ENCODE assay signal across 12 mouse cellular contexts in genomic region chr2:33393951-33394635, GRCm38 (mm10). TPM values are rescaled to one million over a fixed set of nuclear protein-coding genes. Genes with fewer than 3 reads are reported as not detected.
DNase-seq lines count a peak whose midpoint lies in the region; ATAC-seq and TF ChIP-seq lines count a peak whose summit lies in the region.
"Had no signal": no experiment of that assay in that cellular context is flagged by ENCODE, and none has a peak within 500 bp of the region (broad histone marks: within the 10 kb centered on the region; RNA-seq: fewer than 3 reads in every experiment).

No protein-coding gene starts in this region.

- no peak overlapping the region for H3K4me2 ChIP-seq in midbrain, embryonic 11.5 days
- no peak overlapping the region for H3K4me2 ChIP-seq in forebrain, postnatal 0 days (ENCODE audit: low read depth)
- H3K4me2 ChIP-seq in midbrain, embryonic 16.5 days (ENCODE audit: low read length): no peak overlapping the region
- no peak overlapping the region for H3K4me2 ChIP-seq in intestine, embryonic 16.5 days (ENCODE audit: low read depth, low read length)

- ATAC-seq in midbrain, embryonic 11.5 days (ENCODE audit: low FRiP score): no peak
- peak; percentile 90 for ATAC-seq in forebrain, postnatal 0 days
- ATAC-seq in midbrain, embryonic 16.5 days: 0 out of 2 replicates have a peak, but pooled peaks have one; percentile 39
- ATAC-seq in intestine, embryonic 16.5 days: no peak
- ATAC-seq in monocyte, adult 5-6 weeks (replicated peaks; ENCODE audit: insufficient number of reproducible peaks, low FRiP score, low TSS enrichment, poor library complexity, severe bottlenecking): no peak

- no peak overlapping the region for H3K9ac ChIP-seq in midbrain, embryonic 11.5 days (ENCODE audit: low read length)
- no peak overlapping the region for H3K9ac ChIP-seq in forebrain, postnatal 0 days
- no peak overlapping the region for H3K9ac ChIP-seq in midbrain, embryonic 16.5 days (ENCODE audit: low read depth, low read length)
- H3K9ac ChIP-seq in intestine, embryonic 16.5 days (ENCODE audit: low read depth, low read length): no peak overlapping the region

- WGBS in midbrain, embryonic 11.5 days: 79% methylated on average over 11 of the region's 11 CpGs
- WGBS in midbrain, embryonic 10.5 days: 85% methylated on average over 11 of the region's 11 CpGs
- WGBS in cerebellum, adult 2 months: 11% methylated on average over 11 of the region's 11 CpGs
- WGBS in forebrain, postnatal 0 days: 43% methylated on average over 11 of the region's 11 CpGs
- WGBS in midbrain, embryonic 16.5 days: 46% methylated on average over 11 of the region's 11 CpGs
- WGBS in intestine, embryonic 16.5 days: 66% methylated on average over 11 of the region's 11 CpGs

- DNase-seq in midbrain, embryonic 11.5 days (ENCODE audit: low spot score, missing footprints): peak; percentile 66
- no peak for DNase-seq in midbrain, embryonic 10.5 days (ENCODE audit: low spot score)
- DNase-seq in cerebellum, adult 2 months: peak; percentile 73 to 85
- DNase-seq in forebrain, postnatal 0 days: peak; percentile 83
- DNase-seq in spleen, postnatal 14 days (ENCODE audit: low spot score in 2 of 2): no peak
- DNase-seq: adrenal gland, adult 2 months; kidney, postnatal 10 days; liver; lung, postnatal 10 days had no signal

- TF ChIP-seq POLR2A in cerebellum, adult 2 months (IDR thresholded peaks at IDR 0.05; ENCODE audit: borderline replicate concordance, insufficient read depth, low read length): no peak

- no peaks in the 10 kb centered on the region for H3K27me3 ChIP-seq in midbrain, embryonic 11.5 days (ENCODE audit: control insufficient read depth, insufficient read depth, low read length)
- no peaks in the 10 kb centered on the region for H3K27me3 ChIP-seq in midbrain, embryonic 10.5 days (ENCODE audit: low read depth, poor library complexity, severe bottlenecking)
- H3K27me3 ChIP-seq in cerebellum, adult 2 months (ENCODE audit: control insufficient read depth, insufficient read depth, low read length): no peaks in the 10 kb centered on the region
- no peaks in the 10 kb centered on the region for H3K27me3 ChIP-seq in forebrain, postnatal 0 days (ENCODE audit: insufficient read depth, low read length)
- H3K27me3 ChIP-seq in midbrain, embryonic 16.5 days (ENCODE audit: control insufficient read depth, insufficient read depth, low read depth, low read length): no peaks in the 10 kb centered on the region
- H3K27me3 ChIP-seq in intestine, embryonic 16.5 days (replicated peaks; ENCODE audit: control insufficient read depth, insufficient read depth, low read length): no peaks in the 10 kb centered on the region

- H3K4me1 ChIP-seq in midbrain, embryonic 11.5 days (ENCODE audit: control insufficient read depth, insufficient read depth, low read length): no peaks in the 10 kb centered on the region
- no peaks in the 10 kb centered on the region for H3K4me1 ChIP-seq in midbrain, embryonic 10.5 days
- peaks cover 8% of the 10 kb centered on the region; the same call in 1 of the 2 replicates for H3K4me1 ChIP-seq in cerebellum, adult 2 months (ENCODE audit: control insufficient read depth, insufficient read depth, low read length)
- no peaks in the 10 kb centered on the region for H3K4me1 ChIP-seq in forebrain, postnatal 0 days (ENCODE audit: insufficient read depth)
- H3K4me1 ChIP-seq in midbrain, embryonic 16.5 days (ENCODE audit: control insufficient read depth, insufficient read depth, low read length): peaks cover 8% of the 10 kb centered on the region; the same call in 1 of the 2 replicates
- no peaks in the 10 kb centered on the region for H3K4me1 ChIP-seq in intestine, embryonic 16.5 days (ENCODE audit: control insufficient read depth, insufficient read depth, low read length)

- no peak overlapping the region for H3K4me3 ChIP-seq in midbrain, embryonic 11.5 days (ENCODE audit: low read depth, low read length)
- H3K4me3 ChIP-seq in midbrain, embryonic 10.5 days: no peak overlapping the region
- no peak overlapping the region for H3K4me3 ChIP-seq in cerebellum, adult 2 months (replicated peaks; ENCODE audit: insufficient read depth, low read depth, low read length)
- H3K4me3 ChIP-seq in forebrain, postnatal 0 days (ENCODE audit: low read depth, low read length): no peak overlapping the region
- H3K4me3 ChIP-seq in midbrain, embryonic 16.5 days (ENCODE audit: low read depth, low read length): no peak overlapping the region
- H3K4me3 ChIP-seq in intestine, embryonic 16.5 days (ENCODE audit: low read length): no peak overlapping the region

- H3K27ac ChIP-seq in midbrain, embryonic 11.5 days (ENCODE audit: low read depth, low read length): no peak overlapping the region
- H3K27ac ChIP-seq in midbrain, embryonic 10.5 days (replicated peaks): no peak overlapping the region
- no peak overlapping the region; the same call in 1 of the 2 replicates for H3K27ac ChIP-seq in cerebellum, adult 2 months (ENCODE audit: insufficient read depth, low read length)
- H3K27ac ChIP-seq in forebrain, postnatal 0 days (ENCODE audit: low read depth, low read length): peak overlapping the region; percentile 59
- no peak overlapping the region for H3K27ac ChIP-seq in midbrain, embryonic 16.5 days (ENCODE audit: low read length)
- H3K27ac ChIP-seq in intestine, embryonic 16.5 days (ENCODE audit: low read length): no peak overlapping the region

- H3K9me3 ChIP-seq in midbrain, embryonic 11.5 days (ENCODE audit: control insufficient read depth, low read length): no peaks in the 10 kb centered on the region
- H3K9me3 ChIP-seq in midbrain, embryonic 10.5 days (replicated peaks): peaks cover 5% of the 10 kb centered on the region; the same call in 1 of the 2 replicates
- no peaks in the 10 kb centered on the region for H3K9me3 ChIP-seq in forebrain, postnatal 0 days (ENCODE audit: low read length)
- peaks cover 4% of the 10 kb centered on the region for H3K9me3 ChIP-seq in midbrain, embryonic 16.5 days (replicated peaks; ENCODE audit: control insufficient read depth, low read length, poor library complexity, severe bottlenecking)
- no peaks in the 10 kb centered on the region for H3K9me3 ChIP-seq in intestine, embryonic 16.5 days (ENCODE audit: control insufficient read depth, low read length)

- TF ChIP-seq CTCF in cerebellum, adult 2 months (IDR thresholded peaks at IDR 0.05; ENCODE audit: borderline replicate concordance, insufficient read depth, low read depth, low read length): no peak
- no peak for TF ChIP-seq CTCF in forebrain, postnatal 0 days (IDR thresholded peaks at IDR 0.05; ENCODE audit: low read depth)

- H3K36me3 ChIP-seq in midbrain, embryonic 11.5 days (ENCODE audit: control insufficient read depth, insufficient read depth, low read length): no peaks in the 10 kb centered on the region
- no peaks in the 10 kb centered on the region for H3K36me3 ChIP-seq in midbrain, embryonic 10.5 days
- no peaks in the 10 kb centered on the region for H3K36me3 ChIP-seq in forebrain, postnatal 0 days (ENCODE audit: insufficient read depth)
- no peaks in the 10 kb centered on the region for H3K36me3 ChIP-seq in midbrain, embryonic 16.5 days (ENCODE audit: control insufficient read depth, insufficient read depth, low read length)
- no peaks in the 10 kb centered on the region for H3K36me3 ChIP-seq in intestine, embryonic 16.5 days (ENCODE audit: control insufficient read depth, insufficient read depth, low read length)

RNA-seq across cellular contexts. Expression of gene Ralgps1, which starts 22.8 kb away (rescaled TPM):
- 13.5 and 13.8 TPM in 2 replicates for polyA plus RNA-seq in midbrain, embryonic 11.5 days (2014; fragmentation: Nextera tagmentation; extraction: Ambion mirVana)
- polyA plus RNA-seq in midbrain, embryonic 10.5 days (2016; fragmentation: Nextera tagmentation; extraction: Ambion mirVana): 6.9 and 11.4 TPM in 2 replicates
- 48.7 and 52.4 TPM in 2 replicates for polyA plus RNA-seq in cerebellum, adult 2 months (2012; rRNA removed)
- total RNA-seq in forebrain, postnatal 0 days (2014; rRNA removed): 55.0 and 66.9 TPM in 2 replicates
- polyA plus RNA-seq in forebrain, postnatal 0 days (2015; fragmentation: Nextera tagmentation; extraction: Ambion mirVana): 16.6 and 24.6 TPM in 2 replicates
- polyA plus RNA-seq in midbrain, embryonic 16.5 days (2015; fragmentation: Nextera tagmentation; extraction: Ambion mirVana): 48.4 and 54.3 TPM in 2 replicates
- 6.3 and 8.0 TPM in 2 replicates for polyA plus RNA-seq in intestine, embryonic 16.5 days (2015; fragmentation: Nextera tagmentation; extraction: Ambion mirVana)
- total RNA-seq in monocyte, adult 5-6 weeks (2017): 1.9 to 3.7 TPM (median 3.5 TPM) in 3 replicates

RNA-seq across cellular contexts. Expression of gene Zbtb34, which starts 37.0 kb away (rescaled TPM):
- polyA plus RNA-seq in midbrain, embryonic 11.5 days (2014; fragmentation: Nextera tagmentation; extraction: Ambion mirVana): 8.0 and 8.3 TPM in 2 replicates
- polyA plus RNA-seq in midbrain, embryonic 10.5 days (2016; fragmentation: Nextera tagmentation; extraction: Ambion mirVana): 6.1 and 7.4 TPM in 2 replicates
- 9.9 and 11.0 TPM in 2 replicates for polyA plus RNA-seq in cerebellum, adult 2 months (2012; rRNA removed)
- 20.9 and 24.1 TPM in 2 replicates for total RNA-seq in forebrain, postnatal 0 days (2014; rRNA removed)
- polyA plus RNA-seq in forebrain, postnatal 0 days (2015; fragmentation: Nextera tagmentation; extraction: Ambion mirVana): 3.7 and 4.5 TPM in 2 replicates
- 7.6 TPM in 2 replicates for polyA plus RNA-seq in midbrain, embryonic 16.5 days (2015; fragmentation: Nextera tagmentation; extraction: Ambion mirVana)
- 2.8 and 3.9 TPM in 2 replicates for polyA plus RNA-seq in intestine, embryonic 16.5 days (2015; fragmentation: Nextera tagmentation; extraction: Ambion mirVana)
- total RNA-seq in monocyte, adult 5-6 weeks (2017): 5.4 to 9.3 TPM (median 6.6 TPM) in 3 replicates

Comparison
In these comparisons a context has a peak if more than half of its experiments do, and no peak if none do; other contexts are left out.
1. ATAC-seq: peak in forebrain, postnatal 0 days (single experiment) and midbrain, embryonic 16.5 days (single experiment); none in midbrain, embryonic 11.5 days (single experiment), intestine, embryonic 16.5 days (single experiment) and monocyte, adult 5-6 weeks (single experiment).
2. DNase-seq: peak in midbrain, embryonic 11.5 days (single experiment), cerebellum, adult 2 months (2 of 2) and forebrain, postnatal 0 days (single experiment); none in midbrain, embryonic 10.5 days (single experiment) and spleen, postnatal 14 days (0 of 2).